Mouse (Mus musculus) neural tube, embryonic 12.5 days (tissue): ENCODE data around the gene Esyt3. TPM values are rescaled to one million over a fixed set of nuclear protein-coding genes. Genes with fewer than 3 reads are reported as not detected.

ENCODE experiments used
- ATAC-seq: fragments of 200-750 bp; cut with Nextera tagmentation; 2 replicates; pipeline ENCODE4 v1.8.0; 2017; ENCODE audit warnings: low read depth, mild to moderate bottlenecking, moderate TSS enrichment, moderate library complexity; ENCODE audit not compliant: low FRiP score
- H3K27ac ChIP-seq: fragments of 300-500 bp; sonication (generic); 2 replicates; pipeline ENCODE4 v1.5.1; 2016
- H3K27me3 ChIP-seq: fragments of 300-500 bp; sonication (generic); replicated peaks from 2 replicates; pipeline ENCODE4 v1.6.1; 2016; ENCODE audit warnings: mild to moderate bottlenecking
- H3K36me3 ChIP-seq: fragments of 300-500 bp; sonication (generic); 2 replicates; pipeline ENCODE4 v1.6.1; 2016; ENCODE audit warnings: mild to moderate bottlenecking
- H3K4me1 ChIP-seq: fragments of 300-500 bp; sonication (generic); 2 replicates; pipeline ENCODE4 v1.6.1; 2016
- H3K4me2 ChIP-seq: fragments of 300-500 bp; sonication (generic); replicated peaks from 2 replicates; pipeline ENCODE4 v1.6.1; 2016; ENCODE audit warnings: mild to moderate bottlenecking
- H3K4me3 ChIP-seq: fragments of 300-500 bp; sonication (generic); 2 replicates; pipeline ENCODE4 v1.5.1; 2016
- H3K9ac ChIP-seq: fragments of 300-500 bp; sonication (generic); 2 replicates; pipeline ENCODE4 v1.6.1; 2016; ENCODE audit warnings: mild to moderate bottlenecking
- H3K9me3 ChIP-seq: fragments of 300-500 bp; sonication (generic); 2 replicates; pipeline ENCODE4 v1.6.1; 2016; ENCODE audit warnings: mild to moderate bottlenecking
- WGBS: fragments of 180-500 bp; shearing (Covaris S2); methylation state at CpG from one replicate; pipeline ENCODE4 v1.1.7; 2016; 5-methylcytosine and 5-hydroxymethylcytosine counted together
- polyA plus RNA-seq: library from polyadenylated mRNA; unstranded; fragments of >200 nt; fragmentation: Nextera tagmentation; extraction: Ambion mirVana; gene quantifications from 2 replicates; pipeline ENCODE4 v1.2.1, GENCODE M21; 2016

Gene Esyt3
- polyA plus RNA-seq, 1 experiment from 2014 or later = 0.34 TPM

GRCm38 (mm10) chr9:99382556-99382955 is 24.2 kb upstream of the Esyt3 start:
- Histone ChIP-seq H3K9ac (no peak overlapping the region), H3K4me3 (no peak overlapping the region), H3K4me2 (no peak overlapping the region), H3K27ac (no peak overlapping the region), H3K27me3 (no peaks in the 10 kb centered on the region), H3K36me3 (peaks cover 6% of the 10 kb centered on the region; the same call in 1 of the 2 replicates), H3K4me1 (no peaks in the 10 kb centered on the region), H3K9me3 (no peaks in the 10 kb centered on the region)
- ATAC-seq = no peak
- WGBS = 89% methylated on average over 9 of the region's 9 CpGs

GRCm38 (mm10) chr9:99379194-99379593 is 20.8 kb upstream of the Esyt3 start:
- no peak overlapping the region for H3K9ac ChIP-seq
- H3K4me2 ChIP-seq = no peak overlapping the region
- ATAC-seq = no peak
- no peaks in the 10 kb centered on the region for H3K27me3 ChIP-seq
- H3K4me3 ChIP-seq = no peak overlapping the region
- H3K36me3 ChIP-seq = no peaks in the 10 kb centered on the region
- 83% methylated on average over 5 of the region's 5 CpGs for WGBS
- H3K9me3 ChIP-seq = no peaks in the 10 kb centered on the region
- no peak overlapping the region for H3K27ac ChIP-seq
- H3K4me1 ChIP-seq = no peaks in the 10 kb centered on the region

- H3K4me2 ChIP-seq = no peak overlapping the region; the same call in 1 of the 2 replicates
- H3K4me3 ChIP-seq = no peak overlapping the region
- no peaks in the 10 kb centered on the region for H3K4me1 ChIP-seq
- no peak for ATAC-seq
- 11% methylated on average over 14 of the region's 14 CpGs for WGBS
- H3K9ac ChIP-seq = no peak overlapping the region
- H3K27me3 ChIP-seq = no peaks in the 10 kb centered on the region
- no peaks in the 10 kb centered on the region for H3K9me3 ChIP-seq
- no peaks in the 10 kb centered on the region for H3K36me3 ChIP-seq
- H3K27ac ChIP-seq = no peak overlapping the region
Measured at GRCm38 (mm10) chr9:99376591-99377418, 18.4 kb upstream of the Esyt3 start.

GRCm38 (mm10) chr9:99368431-99368830 is 10.1 kb upstream of the Esyt3 start:
- no peak overlapping the region for H3K27ac ChIP-seq
- no peaks in the 10 kb centered on the region for H3K27me3 ChIP-seq
- WGBS = 59% methylated on average over 7 of the region's 7 CpGs
- H3K4me1 ChIP-seq = no peaks in the 10 kb centered on the region
- H3K9ac ChIP-seq = no peak overlapping the region
- H3K36me3 ChIP-seq = no peaks in the 10 kb centered on the region
- no peak for ATAC-seq
- no peak overlapping the region for H3K4me2 ChIP-seq
- H3K4me3 ChIP-seq = no peak overlapping the region
- H3K9me3 ChIP-seq = no peaks in the 10 kb centered on the region

GRCm38 (mm10) chr9:99365906-99366305 is 7.5 kb upstream of the Esyt3 start:
- Histone ChIP-seq H3K4me1 (no peaks in the 10 kb centered on the region), H3K9ac (no peak overlapping the region), H3K27ac (no peak overlapping the region), H3K4me3 (no peak overlapping the region), H3K9me3 (no peaks in the 10 kb centered on the region), H3K27me3 (no peaks in the 10 kb centered on the region), H3K4me2 (no peak overlapping the region), H3K36me3 (no peaks in the 10 kb centered on the region)
- no peak for ATAC-seq
- WGBS = 70% methylated on average over 3 of the region's 3 CpGs

- Histone ChIP-seq H3K27me3 (peaks cover 21% of the 10 kb centered on the region), H3K4me1 (peaks cover 5% of the 10 kb centered on the region), H3K4me3 (no peak overlapping the region), H3K9me3 (no peaks in the 10 kb centered on the region), H3K4me2 (no peak overlapping the region), H3K36me3 (no peaks in the 10 kb centered on the region), H3K9ac (no peak overlapping the region), H3K27ac (no peak overlapping the region)
- WGBS = 73% methylated on average over 8 of the region's 8 CpGs
- no peak for ATAC-seq
Measured at GRCm38 (mm10) chr9:99363076-99363475, 4.7 kb upstream of the Esyt3 start.

- Histone ChIP-seq H3K27ac (no peak overlapping the region), H3K9me3 (no peaks in the 10 kb centered on the region), H3K4me3 (no peak overlapping the region), H3K4me2 (no peak overlapping the region), H3K9ac (no peak overlapping the region), H3K27me3 (peaks cover 32% of the 10 kb centered on the region), H3K4me1 (peaks cover 13% of the 10 kb centered on the region), H3K36me3 (no peaks in the 10 kb centered on the region)
- WGBS = 94% methylated on average over 9 of the region's 9 CpGs
- ATAC-seq = no peak
Measured at GRCm38 (mm10) chr9:99361946-99362345, 3.6 kb upstream of the Esyt3 start.

- H3K9me3 ChIP-seq = no peaks in the 10 kb centered on the region
- H3K9ac ChIP-seq = no peak overlapping the region
- no peak overlapping the region for H3K4me2 ChIP-seq
- H3K4me1 ChIP-seq = peaks cover 13% of the 10 kb centered on the region
- no peaks in the 10 kb centered on the region for H3K36me3 ChIP-seq
- H3K27ac ChIP-seq = no peak overlapping the region
- H3K4me3 ChIP-seq = no peak overlapping the region
- ATAC-seq = no peak
- WGBS = 89% methylated on average over 15 of the region's 15 CpGs
- H3K27me3 ChIP-seq = peaks cover 47% of the 10 kb centered on the region
Measured at GRCm38 (mm10) chr9:99359012-99359411, 655 bp upstream of the Esyt3 start.

- H3K9ac ChIP-seq = 0 out of 2 replicates have a peak overlapping the region, but pooled peaks have one; percentile 33
- ATAC-seq = peak; percentile 65; the same call in 1 of the 2 replicates
- 7% methylated on average over 19 of the region's 19 CpGs for WGBS
- peak overlapping the region; percentile 42 for H3K4me3 ChIP-seq
- H3K4me2 ChIP-seq = peak overlapping the region; percentile 91
- peaks cover 47% of the 10 kb centered on the region for H3K27me3 ChIP-seq
- H3K27ac ChIP-seq = no peak overlapping the region
- H3K9me3 ChIP-seq = no peaks in the 10 kb centered on the region
- H3K4me1 ChIP-seq = peaks cover 13% of the 10 kb centered on the region
- no peaks in the 10 kb centered on the region for H3K36me3 ChIP-seq
Measured at GRCm38 (mm10) chr9:99357561-99357920, 816 bp downstream of the Esyt3 start.

GRCm38 (mm10) chr9:99355971-99356370 is 2.4 kb downstream of the Esyt3 start:
- ATAC-seq = no peak
- no peak overlapping the region for H3K9ac ChIP-seq
- no peak overlapping the region for H3K4me3 ChIP-seq
- H3K27ac ChIP-seq = no peak overlapping the region
- H3K27me3 ChIP-seq = peaks cover 47% of the 10 kb centered on the region
- H3K36me3 ChIP-seq = no peaks in the 10 kb centered on the region
- H3K4me1 ChIP-seq = peaks cover 13% of the 10 kb centered on the region
- H3K4me2 ChIP-seq = no peak overlapping the region
- H3K9me3 ChIP-seq = no peaks in the 10 kb centered on the region
- 15% methylated on average over 5 of the region's 5 CpGs for WGBS

GRCm38 (mm10) chr9:99354796-99355195 is 3.6 kb downstream of the Esyt3 start:
- Histone ChIP-seq H3K9ac (no peak overlapping the region), H3K4me3 (no peak overlapping the region), H3K27me3 (peaks cover 43% of the 10 kb centered on the region), H3K9me3 (no peaks in the 10 kb centered on the region), H3K27ac (no peak overlapping the region), H3K4me1 (peaks cover 13% of the 10 kb centered on the region), H3K36me3 (no peaks in the 10 kb centered on the region), H3K4me2 (no peak overlapping the region)
- no peak for ATAC-seq
- 67% methylated on average over 5 of the region's 5 CpGs for WGBS

- H3K9me3 ChIP-seq = peaks cover 5% of the 10 kb centered on the region; the same call in 1 of the 2 replicates
- no peak overlapping the region for H3K9ac ChIP-seq
- 64% methylated on average over 6 of the region's 6 CpGs for WGBS
- peaks cover 11% of the 10 kb centered on the region for H3K4me1 ChIP-seq
- no peak for ATAC-seq
- H3K4me2 ChIP-seq = no peak overlapping the region
- H3K27me3 ChIP-seq = peaks cover 29% of the 10 kb centered on the region
- H3K4me3 ChIP-seq = no peak overlapping the region
- no peaks in the 10 kb centered on the region for H3K36me3 ChIP-seq
- H3K27ac ChIP-seq = no peak overlapping the region
Measured at GRCm38 (mm10) chr9:99353390-99353789, 5.0 kb downstream of the Esyt3 start.

- Histone ChIP-seq H3K4me3 (no peak overlapping the region), H3K9ac (no peak overlapping the region), H3K36me3 (no peaks in the 10 kb centered on the region), H3K27me3 (peaks cover 25% of the 10 kb centered on the region), H3K4me2 (no peak overlapping the region), H3K4me1 (peaks cover 7% of the 10 kb centered on the region), H3K27ac (no peak overlapping the region), H3K9me3 (peaks cover 5% of the 10 kb centered on the region; the same call in 1 of the 2 replicates)
- no peak for ATAC-seq
- WGBS = 82% methylated on average over 4 of the region's 4 CpGs
Measured at GRCm38 (mm10) chr9:99352964-99353363, 5.4 kb downstream of the Esyt3 start.
